Mouse (Mus musculus) forebrain, embryonic 14.5 days (tissue): ENCODE data around the gene Shisa6. TPM values are rescaled to one million over a fixed set of nuclear protein-coding genes. Genes with fewer than 3 reads are reported as not detected.

Experiments used
- ATAC-seq: fragments of 200-750 bp; cut with Nextera tagmentation; 2 replicates; pipeline ENCODE4 v1.8.0; 2017; ENCODE audit warnings: mild to moderate bottlenecking, moderate library complexity
- DNase-seq: peaks from one replicate; pipeline ENCODE4 v3.0.0-alpha.2; 2015; ENCODE audit warnings: low spot score
- H3K27ac ChIP-seq: fragments of 300-500 bp; sonication (generic); 2 replicates; pipeline ENCODE4 v1.5.1; 2014; ENCODE audit warnings: low read depth, mild to moderate bottlenecking, control low read depth, low read length, moderate library complexity
- H3K27me3 ChIP-seq: fragments of 300-500 bp; sonication (generic); replicated peaks from 2 replicates; pipeline ENCODE4 v1.6.1; 2014; ENCODE audit warnings: low read length, control low read depth, mixed read lengths; ENCODE audit not compliant: control insufficient read depth, insufficient read depth
- H3K36me3 ChIP-seq: fragments of 300-500 bp; sonication (generic); 2 replicates; pipeline ENCODE4 v1.6.1; 2014; ENCODE audit warnings: low read length, control low read depth; ENCODE audit not compliant: control insufficient read depth, insufficient read depth
- H3K4me1 ChIP-seq: fragments of 300-500 bp; sonication (generic); 2 replicates; pipeline ENCODE4 v1.6.1; 2014; ENCODE audit warnings: antibody characterized with exemption, low read length, control low read depth; ENCODE audit not compliant: control insufficient read depth, insufficient read depth
- H3K4me2 ChIP-seq: fragments of 300-500 bp; sonication (generic); 2 replicates; pipeline ENCODE4 v1.6.1; 2014; ENCODE audit warnings: mild to moderate bottlenecking, control low read depth, low read length
- H3K4me3 ChIP-seq: fragments of 300-500 bp; sonication (generic); 2 replicates; pipeline ENCODE4 v1.5.1; 2014; ENCODE audit warnings: low read depth, low read length, control low read depth
- H3K9ac ChIP-seq: fragments of 300-500 bp; sonication (generic); 2 replicates; pipeline ENCODE4 v1.6.1; 2014; ENCODE audit warnings: mild to moderate bottlenecking, low read length, control low read depth, moderate library complexity
- H3K9me3 ChIP-seq: fragments of 300-500 bp; sonication (generic); replicated peaks from 2 replicates; pipeline ENCODE4 v1.6.1; 2016; ENCODE audit warnings: low read length, control low read depth, mixed read lengths; ENCODE audit not compliant: control insufficient read depth
- WGBS: fragments of 180-500 bp; shearing (Covaris S2); extraction: QIAGEN DNeasy Blood & Tissue Kit; methylation state at CpG from one replicate; pipeline ENCODE4 v1.1.7; 2014; 5-methylcytosine and 5-hydroxymethylcytosine counted together
- polyA plus RNA-seq: library from polyadenylated mRNA; unstranded; fragments of >200 nt; fragmentation: Nextera tagmentation; extraction: Ambion mirVana; gene quantifications from 2 replicates; pipeline ENCODE4 v1.2.1, GENCODE M21; 2014

The Shisa6 gene
- polyA plus RNA-seq, 1 experiment from 2014 or later = 1.7 TPM

DNA sequence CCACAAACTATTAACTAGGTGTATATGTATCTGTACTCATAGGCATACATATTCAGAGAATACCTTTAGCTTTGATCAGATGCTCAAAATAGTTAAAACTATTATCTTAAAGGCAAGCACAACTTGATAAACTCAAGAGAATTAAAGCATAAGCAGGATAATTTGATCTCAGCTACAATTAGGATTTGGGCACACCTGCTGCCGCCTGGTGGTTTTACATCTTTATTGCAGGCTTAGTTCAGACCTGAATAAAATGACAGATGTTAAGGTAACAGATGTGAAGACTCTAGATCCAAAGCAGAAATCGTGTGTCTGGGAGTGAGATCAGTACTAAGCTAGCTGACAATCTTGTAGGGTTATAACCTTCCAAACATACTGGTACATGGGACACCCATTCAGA, 24.8 kb downstream of the Shisa6 start:
- no peaks in the 10 kb centered on the region for H3K36me3 ChIP-seq
- H3K9me3 ChIP-seq = no peaks in the 10 kb centered on the region
- no peak overlapping the region for H3K4me3 ChIP-seq
- H3K9ac ChIP-seq = no peak overlapping the region
- DNase-seq (no peak), ATAC-seq (no peak)
- no peak overlapping the region for H3K4me2 ChIP-seq
- WGBS = 83% methylated on average over 2 of the region's 2 CpGs
- no peak overlapping the region for H3K27ac ChIP-seq
- H3K27me3 ChIP-seq = no peaks in the 10 kb centered on the region
- no peaks in the 10 kb centered on the region for H3K4me1 ChIP-seq

DNA sequence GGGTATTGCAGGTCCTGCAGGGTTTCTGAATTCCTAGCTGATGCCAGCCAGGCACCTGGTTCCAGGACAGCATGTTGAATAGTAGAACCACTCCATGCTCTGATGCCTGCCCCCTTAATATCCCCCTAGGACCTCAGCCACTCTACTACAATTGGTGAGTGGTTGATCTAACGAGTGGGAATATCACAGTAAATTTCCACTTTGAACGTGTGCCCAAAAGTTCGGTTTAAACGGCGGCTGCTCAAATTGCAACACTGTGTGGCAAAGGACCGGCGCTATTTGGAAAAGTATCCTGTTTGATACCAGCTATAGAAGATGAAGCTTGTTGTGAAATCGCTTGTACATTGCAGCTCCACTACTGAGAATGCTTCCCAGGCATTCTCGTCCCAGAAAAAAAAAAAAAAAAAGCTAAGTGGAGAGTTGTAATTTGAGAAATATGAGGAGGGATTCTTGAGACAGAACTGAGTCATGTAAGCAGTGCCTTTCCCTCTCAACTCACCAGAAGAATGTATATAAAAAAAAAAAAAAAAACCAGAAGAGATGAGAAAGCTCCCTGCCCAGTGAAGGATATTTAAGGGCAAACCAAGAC, 26.8 kb downstream of the Shisa6 start:
- 78% methylated on average over 9 of the region's 9 CpGs for WGBS

DNA sequence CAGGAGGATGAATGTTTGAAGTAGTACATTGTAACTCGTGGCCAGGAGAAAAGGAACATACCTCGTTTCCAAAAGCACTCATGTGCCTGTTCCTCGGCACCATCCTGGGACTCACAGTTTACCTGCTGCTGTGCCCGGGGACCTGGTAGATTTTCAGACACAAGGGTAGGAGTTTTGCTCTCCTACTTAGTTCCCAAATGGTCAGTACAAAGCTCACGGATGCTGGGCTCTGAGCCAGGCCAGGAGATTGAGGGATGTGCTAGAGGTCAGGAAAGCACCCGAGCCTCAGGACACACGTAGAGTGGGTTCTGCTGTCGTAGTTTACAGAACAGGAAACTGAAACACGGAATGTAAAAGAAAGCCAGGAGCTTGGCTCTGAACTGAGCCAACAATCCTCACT, 29.5 kb downstream of the Shisa6 start:
- Histone ChIP-seq H3K9ac (no peak overlapping the region), H3K9me3 (no peaks in the 10 kb centered on the region), H3K4me2 (no peak overlapping the region), H3K4me3 (no peak overlapping the region), H3K27ac (no peak overlapping the region), H3K4me1 (no peaks in the 10 kb centered on the region), H3K27me3 (no peaks in the 10 kb centered on the region), H3K36me3 (no peaks in the 10 kb centered on the region)
- 82% methylated on average over 9 of the region's 9 CpGs for WGBS
- DNase-seq (no peak), ATAC-seq (no peak)

More for the DNA sequence above, 26.8 kb downstream of the Shisa6 start:
- Histone ChIP-seq H3K9me3 (no peaks in the 10 kb centered on the region), H3K9ac (no peak overlapping the region), H3K27ac (no peak overlapping the region), H3K4me3 (no peak overlapping the region), H3K27me3 (no peaks in the 10 kb centered on the region), H3K4me1 (no peaks in the 10 kb centered on the region), H3K36me3 (no peaks in the 10 kb centered on the region), H3K4me2 (no peak overlapping the region)
- DNase-seq (no peak), ATAC-seq (no peak)

DNA sequence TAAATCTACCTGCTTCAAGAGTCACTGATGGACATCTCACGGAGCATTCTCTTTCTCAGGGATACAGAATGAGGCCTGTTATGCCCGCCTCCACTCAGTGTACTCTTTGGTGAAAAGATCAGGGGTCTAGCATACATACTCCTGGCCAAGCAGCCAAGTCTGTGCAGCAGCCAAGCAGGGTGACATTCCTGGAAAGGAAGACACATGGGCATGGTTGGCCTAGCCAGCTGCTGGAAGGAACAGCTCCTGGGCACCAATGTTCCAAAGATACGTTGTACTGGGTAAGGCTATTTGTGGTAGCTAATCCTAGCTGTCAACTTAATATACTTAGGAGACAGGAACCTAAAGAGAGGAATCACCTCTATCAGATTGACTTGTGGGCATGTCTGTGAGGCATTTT, 31.4 kb downstream of the Shisa6 start:
- no peaks in the 10 kb centered on the region for H3K4me1 ChIP-seq
- no peak overlapping the region for H3K9ac ChIP-seq
- ATAC-seq = no peak
- no peaks in the 10 kb centered on the region for H3K36me3 ChIP-seq
- WGBS = 93% methylated on average over 3 of the region's 3 CpGs
- DNase-seq = no peak
- no peaks in the 10 kb centered on the region for H3K27me3 ChIP-seq
- H3K27ac ChIP-seq = no peak overlapping the region
- no peak overlapping the region for H3K4me2 ChIP-seq
- H3K4me3 ChIP-seq = no peak overlapping the region
- H3K9me3 ChIP-seq = no peaks in the 10 kb centered on the region

DNA sequence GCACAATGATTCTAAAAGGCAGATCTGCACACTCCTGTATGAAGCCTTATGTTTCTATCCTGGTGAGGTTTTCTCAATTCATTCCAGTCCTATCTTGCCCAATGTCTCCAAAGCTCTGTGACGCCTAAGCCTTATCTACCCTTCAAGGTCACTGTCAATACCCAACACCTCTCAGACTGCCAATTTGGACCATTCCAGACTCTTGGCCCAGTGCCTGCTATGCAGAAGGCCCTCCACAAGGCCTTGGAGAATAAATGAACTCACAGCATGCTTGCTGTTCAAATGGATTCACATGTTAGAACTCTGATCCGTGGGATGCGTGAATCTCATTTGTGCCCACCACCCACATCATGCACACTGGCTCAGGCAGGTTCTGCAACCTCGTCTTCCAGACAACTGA, 38.0 kb downstream of the Shisa6 start:
- H3K4me1 ChIP-seq = no peaks in the 10 kb centered on the region
- no peaks in the 10 kb centered on the region for H3K9me3 ChIP-seq
- no peak overlapping the region for H3K27ac ChIP-seq
- DNase-seq (no peak), ATAC-seq (no peak)
- H3K9ac ChIP-seq = no peak overlapping the region
- H3K36me3 ChIP-seq = no peaks in the 10 kb centered on the region
- no peak overlapping the region for H3K4me3 ChIP-seq
- no peak overlapping the region for H3K4me2 ChIP-seq
- no peaks in the 10 kb centered on the region for H3K27me3 ChIP-seq
- WGBS = 74% methylated on average over 4 of the region's 4 CpGs

DNA sequence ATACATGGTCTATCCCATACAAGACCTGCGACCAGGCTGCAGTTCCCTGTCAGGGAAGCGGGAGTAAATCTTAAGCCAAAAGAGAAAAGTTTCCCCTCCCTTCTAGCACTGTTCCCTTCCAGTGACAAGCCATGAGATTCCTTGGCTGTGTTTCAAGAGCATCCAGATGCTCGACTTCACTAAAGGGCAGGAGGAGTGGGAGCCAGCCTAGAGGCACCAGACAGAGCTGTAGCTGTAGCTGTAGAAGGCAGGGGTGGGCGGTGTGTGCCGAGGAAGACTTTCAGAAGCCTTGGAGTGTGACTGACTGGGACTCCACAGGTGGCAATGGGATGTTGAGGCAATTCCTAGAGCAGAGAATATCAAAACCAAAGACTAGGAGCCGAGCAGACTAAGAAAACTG, 43.3 kb downstream of the Shisa6 start:
- no peak overlapping the region for H3K4me3 ChIP-seq
- no peak overlapping the region for H3K9ac ChIP-seq
- H3K9me3 ChIP-seq = no peaks in the 10 kb centered on the region
- no peaks in the 10 kb centered on the region for H3K27me3 ChIP-seq
- no peaks in the 10 kb centered on the region for H3K36me3 ChIP-seq
- H3K4me2 ChIP-seq = no peak overlapping the region
- DNase-seq (peak; percentile 32), ATAC-seq (no peak)
- H3K4me1 ChIP-seq = no peaks in the 10 kb centered on the region
- H3K27ac ChIP-seq = no peak overlapping the region
- 65% methylated on average over 6 of the region's 6 CpGs for WGBS

DNA sequence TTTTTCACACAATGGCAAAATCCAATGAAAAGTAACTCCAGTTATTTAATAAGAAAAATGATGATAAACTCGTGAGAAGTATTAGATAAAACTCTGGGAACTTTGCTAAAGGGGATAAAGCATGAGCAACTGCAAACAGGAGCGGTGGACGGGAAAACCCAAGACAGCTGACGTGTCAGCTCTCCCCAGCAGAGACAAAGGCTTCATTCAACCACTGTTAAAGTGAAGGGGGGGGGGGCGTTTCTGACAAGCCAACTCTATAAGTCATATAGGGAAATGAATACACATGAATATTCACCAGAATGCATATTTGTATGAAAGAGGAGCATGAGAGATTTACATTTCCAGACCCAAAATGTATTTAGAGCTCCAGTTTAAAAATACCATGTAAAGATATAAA, 83.1 kb downstream of the Shisa6 start:
- 9% methylated on average over 5 of the region's 5 CpGs for WGBS
- DNase-seq = peak; percentile 26
- H3K36me3 ChIP-seq = no peaks in the 10 kb centered on the region
- H3K9ac ChIP-seq = no peak overlapping the region
- H3K27ac ChIP-seq = no peak overlapping the region
- no peaks in the 10 kb centered on the region for H3K4me1 ChIP-seq
- H3K27me3 ChIP-seq = no peaks in the 10 kb centered on the region
- no peaks in the 10 kb centered on the region for H3K9me3 ChIP-seq
- no peak overlapping the region for H3K4me3 ChIP-seq
- no peak for ATAC-seq
- H3K4me2 ChIP-seq = no peak overlapping the region

DNA sequence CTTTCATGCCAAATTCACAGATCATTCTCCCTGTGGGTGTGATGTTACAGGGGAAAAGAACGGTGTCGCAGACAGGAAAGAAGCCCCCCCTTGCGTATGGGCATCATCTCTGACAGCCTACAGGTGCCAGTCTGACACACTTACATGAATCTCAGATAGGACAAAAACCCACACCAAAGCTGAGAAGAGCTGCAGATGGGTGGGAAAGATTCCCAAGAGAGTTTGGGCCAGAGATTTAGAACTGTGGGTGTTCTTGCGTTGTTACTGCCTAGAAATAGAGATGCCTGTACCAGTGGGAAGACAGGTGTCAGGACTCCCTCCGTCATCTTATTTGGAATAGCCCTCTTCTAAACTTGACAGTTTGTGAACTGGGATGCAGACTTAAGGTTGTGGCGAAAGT, 99.6 kb downstream of the Shisa6 start:
- WGBS = 94% methylated on average over 6 of the region's 6 CpGs
- H3K4me3 ChIP-seq = no peak overlapping the region

DNA sequence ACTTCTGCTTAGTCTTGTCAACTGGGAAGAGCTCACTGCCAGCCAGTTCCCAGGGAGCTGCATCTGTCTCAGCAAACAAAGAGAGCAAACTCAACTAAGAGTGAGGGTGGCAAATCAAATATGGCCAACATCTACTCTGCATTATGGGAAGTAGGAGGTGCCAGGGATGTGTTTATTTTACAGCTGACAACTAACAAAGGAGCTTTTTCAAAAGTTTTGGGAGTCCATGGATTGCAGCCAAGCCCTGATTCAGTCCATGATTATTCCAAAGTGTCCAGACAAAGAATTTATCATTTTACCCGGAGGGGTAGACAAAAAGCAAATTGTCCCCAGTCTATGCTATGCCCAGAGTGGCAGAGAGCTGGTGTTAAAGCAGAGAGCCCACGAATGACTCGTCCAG, 107.5 kb downstream of the Shisa6 start:
- ATAC-seq (0 out of 2 replicates have a peak, but pooled peaks have one; percentile 10), DNase-seq (peak; percentile 44)
- no peak overlapping the region for H3K4me3 ChIP-seq
- no peaks in the 10 kb centered on the region for H3K36me3 ChIP-seq
- peaks cover 9% of the 10 kb centered on the region; the same call in 1 of the 2 replicates for H3K4me1 ChIP-seq
- no peak overlapping the region for H3K9ac ChIP-seq
- no peak overlapping the region for H3K27ac ChIP-seq
- 23% methylated on average over 3 of the region's 3 CpGs for WGBS
- H3K4me2 ChIP-seq = no peak overlapping the region
- H3K27me3 ChIP-seq = no peaks in the 10 kb centered on the region
- H3K9me3 ChIP-seq = no peaks in the 10 kb centered on the region

More for the DNA sequence above, 99.6 kb downstream of the Shisa6 start:
- H3K27ac ChIP-seq = no peak overlapping the region
- DNase-seq (no peak), ATAC-seq (no peak)
- H3K9me3 ChIP-seq = no peaks in the 10 kb centered on the region
- no peaks in the 10 kb centered on the region for H3K27me3 ChIP-seq
- no peaks in the 10 kb centered on the region for H3K4me1 ChIP-seq
- H3K4me2 ChIP-seq = no peak overlapping the region
- H3K9ac ChIP-seq = no peak overlapping the region
- no peaks in the 10 kb centered on the region for H3K36me3 ChIP-seq
